Mouse (Mus musculus) cerebellum, adult 2 months (tissue): ENCODE data around the gene Exog. TPM values are rescaled to one million over a fixed set of nuclear protein-coding genes. Genes with fewer than 3 reads are reported as not detected.

Source experiments
- DNase-seq, 2 experiments: peaks; one replicate each; pipeline ENCODE4 v3.0.0; 2021
- H3K27ac ChIP-seq: fragments of 200-500 bp; 2 replicates; pipeline ENCODE4 v1.5.1; 2012; ENCODE audit warnings: low read length, control low read depth, inconsistent platforms; ENCODE audit not compliant: insufficient read depth
- H3K27me3 ChIP-seq: fragments of 200-500 bp; 2 replicates; pipeline ENCODE4 v1.6.1; 2012; ENCODE audit warnings: inconsistent platforms, mild to moderate bottlenecking, low read length, moderate library complexity; ENCODE audit not compliant: control insufficient read depth, insufficient read depth
- H3K4me1 ChIP-seq: fragments of 200-500 bp; 2 replicates; pipeline ENCODE4 v1.6.1; 2011; ENCODE audit warnings: low read length; ENCODE audit not compliant: control insufficient read depth, insufficient read depth
- H3K4me3 ChIP-seq: fragments of 200-500 bp; replicated peaks from 2 replicates; pipeline ENCODE3; 2011; ENCODE audit warnings: mild to moderate bottlenecking, low read depth, low read length, control low read depth; ENCODE audit not compliant: insufficient read depth
- CTCF ChIP-seq: fragments of 200-500 bp; IDR thresholded peaks from 2 replicates; pipeline ENCODE4 v1.5.1; 2011; ENCODE audit warnings: low read depth, mild to moderate bottlenecking, control low read depth, low read length, moderate library complexity, borderline replicate concordance; ENCODE audit not compliant: insufficient read depth
- POLR2A ChIP-seq: fragments of 200-500 bp; IDR thresholded peaks from 2 replicates; pipeline ENCODE4 v1.6.1; 2011; ENCODE audit warnings: low read length, control low read depth, borderline replicate concordance; ENCODE audit not compliant: insufficient read depth
- WGBS: fragments of 180-500 bp; shearing (Covaris S2); methylation state at CpG from one replicate; pipeline ENCODE4 v1.1.7; 2018; 5-methylcytosine and 5-hydroxymethylcytosine counted together
- polyA plus RNA-seq: library from polyadenylated mRNA; depleted of rRNA; stranded (reverse); fragments of >200 nt; gene quantifications from 2 replicates; pipeline ENCODE4 v1.2.3, GENCODE M21; 2012

Gene Exog
- polyA plus RNA-seq, 1 experiment = 14.1 TPM

DNA sequence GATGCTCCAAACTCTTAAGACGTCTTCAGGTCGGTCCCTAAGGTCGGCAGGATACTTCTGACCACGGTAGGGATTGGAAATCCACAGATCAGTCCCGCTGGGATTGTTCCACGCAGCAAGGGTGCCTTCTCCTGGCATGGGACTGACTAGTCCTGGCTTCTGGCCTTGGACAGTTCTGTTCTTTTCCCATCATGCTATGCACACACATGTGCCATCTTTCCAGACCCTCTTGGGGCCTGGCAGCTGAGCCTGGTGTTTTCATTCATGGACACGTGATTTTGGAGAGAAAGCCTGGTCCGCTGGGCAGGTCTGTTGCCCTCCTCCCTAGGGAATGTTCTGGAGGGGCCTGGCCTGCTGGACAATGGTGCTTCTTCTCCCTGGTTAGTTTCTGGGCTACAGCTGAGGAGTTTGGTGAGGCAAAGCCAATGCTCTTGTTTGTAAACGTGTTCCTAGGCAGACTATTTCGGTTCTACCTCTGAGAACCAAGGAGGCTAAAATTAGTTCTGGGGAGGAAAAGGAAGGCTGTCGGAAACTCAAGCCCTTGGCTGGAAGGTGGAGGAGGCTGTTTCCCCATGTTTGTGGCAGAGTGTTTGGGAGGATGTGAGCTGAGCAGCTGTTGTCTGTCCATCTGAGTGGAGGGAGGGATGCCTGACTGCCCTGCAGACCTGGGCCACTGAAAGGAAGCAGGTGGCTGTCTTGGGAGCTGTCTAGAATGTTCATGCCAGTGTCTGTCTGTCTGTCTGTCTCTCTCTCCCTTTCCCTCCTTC lies 35.7 kb upstream of the Exog start:
- TF ChIP-seq POLR2A = no peak
- TF ChIP-seq CTCF = no peak
- 0 out of 2 replicates have a peak overlapping the region, but pooled peaks have one; percentile 5 for H3K27ac ChIP-seq
- no peak overlapping the region for H3K4me3 ChIP-seq
- no peaks in the 10 kb centered on the region for H3K27me3 ChIP-seq
- 39% methylated on average over 11 of the region's 11 CpGs for WGBS
- peaks cover 19% of the 10 kb centered on the region for H3K4me1 ChIP-seq
- no peak for DNase-seq

DNA sequence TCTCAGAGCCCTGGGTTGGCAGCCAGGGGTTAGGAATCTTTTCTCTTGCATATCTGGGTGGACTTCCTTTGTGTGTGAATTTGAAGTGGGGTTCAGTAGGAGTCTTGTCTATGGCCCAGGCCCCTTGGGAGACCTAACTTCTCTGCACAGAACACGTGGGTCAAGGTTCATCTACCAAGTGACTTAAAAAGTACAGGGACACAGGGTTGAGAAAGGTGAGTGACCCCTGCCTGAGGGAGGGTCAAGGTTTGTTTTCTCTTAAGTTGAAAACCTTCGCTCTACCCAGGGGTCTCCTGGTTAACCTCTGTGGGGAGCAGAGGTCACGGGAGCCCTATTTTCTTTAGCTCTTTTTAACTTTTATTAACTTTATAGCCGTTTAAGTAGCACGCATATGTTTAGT lies 34.9 kb upstream of the Exog start:
- H3K27ac ChIP-seq = no peak overlapping the region
- 91% methylated on average over 5 of the region's 5 CpGs for WGBS
- TF ChIP-seq POLR2A (no peak), CTCF (no peak)
- H3K27me3 ChIP-seq = no peaks in the 10 kb centered on the region
- no peak for DNase-seq
- H3K4me3 ChIP-seq = no peak overlapping the region
- H3K4me1 ChIP-seq = peaks cover 18% of the 10 kb centered on the region

DNA sequence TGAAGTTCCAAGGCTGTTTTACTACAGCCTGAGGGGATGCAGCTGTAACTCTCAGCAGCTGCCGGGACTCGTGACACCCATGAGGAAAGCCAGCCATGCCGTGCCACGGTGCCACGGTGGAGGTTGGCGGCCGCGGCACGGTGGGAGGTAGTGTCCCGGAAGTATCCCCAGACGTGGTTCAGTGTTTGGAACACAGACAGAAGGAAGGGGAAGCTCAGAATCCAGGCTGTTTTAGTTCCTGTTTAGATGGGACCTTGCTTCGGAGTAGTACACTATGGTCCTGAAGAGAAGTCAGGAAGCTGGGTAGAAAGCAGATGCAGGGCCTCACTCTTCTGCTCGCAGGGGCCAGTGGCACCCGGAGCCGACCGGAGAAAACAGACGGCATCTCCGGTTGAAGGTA lies 26.7 kb upstream of the Exog start:
- Histone ChIP-seq H3K27me3 (no peaks in the 10 kb centered on the region), H3K4me1 (peaks cover 9% of the 10 kb centered on the region), H3K4me3 (no peak overlapping the region), H3K27ac (no peak overlapping the region)
- no peak for DNase-seq
- no peak for TF ChIP-seq POLR2A
- TF ChIP-seq CTCF = no peak
- 89% methylated on average over 18 of the region's 18 CpGs for WGBS

DNA sequence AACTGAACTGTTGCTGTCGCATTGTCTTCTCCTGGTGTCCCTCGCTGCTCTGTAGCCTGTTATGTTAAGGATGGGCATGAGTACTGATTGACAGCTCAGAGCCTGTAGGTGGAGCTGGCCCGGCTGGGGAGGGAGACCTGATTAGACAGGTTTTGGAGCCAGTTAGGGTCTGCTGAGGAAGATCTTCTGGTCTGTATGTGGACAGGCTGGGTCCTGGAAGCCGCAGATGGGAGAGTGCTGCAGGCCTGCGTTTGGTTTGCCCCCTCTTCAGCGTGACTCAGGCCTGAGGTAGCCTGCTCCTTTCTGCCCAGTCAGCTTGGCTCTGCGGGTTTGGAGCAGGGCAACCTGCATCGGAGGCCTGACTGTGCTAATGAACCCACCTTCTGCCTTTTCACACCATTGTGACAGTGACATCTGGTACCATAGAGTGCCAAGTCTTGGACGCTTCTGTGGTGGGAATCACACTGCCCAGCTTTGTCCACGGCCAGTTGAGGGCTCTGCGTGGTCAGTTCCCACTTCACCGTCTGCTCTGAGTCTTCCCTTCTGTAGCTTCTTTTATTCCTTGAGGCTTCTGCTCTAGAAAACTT lies 24.8 kb upstream of the Exog start:
- no peaks in the 10 kb centered on the region for H3K27me3 ChIP-seq
- peak; percentile 62 to 81 for DNase-seq
- no peak overlapping the region for H3K27ac ChIP-seq
- no peak for TF ChIP-seq CTCF
- TF ChIP-seq POLR2A = no peak
- 11% methylated on average over 12 of the region's 12 CpGs for WGBS
- H3K4me3 ChIP-seq = no peak overlapping the region
- peaks cover 12% of the 10 kb centered on the region for H3K4me1 ChIP-seq

DNA sequence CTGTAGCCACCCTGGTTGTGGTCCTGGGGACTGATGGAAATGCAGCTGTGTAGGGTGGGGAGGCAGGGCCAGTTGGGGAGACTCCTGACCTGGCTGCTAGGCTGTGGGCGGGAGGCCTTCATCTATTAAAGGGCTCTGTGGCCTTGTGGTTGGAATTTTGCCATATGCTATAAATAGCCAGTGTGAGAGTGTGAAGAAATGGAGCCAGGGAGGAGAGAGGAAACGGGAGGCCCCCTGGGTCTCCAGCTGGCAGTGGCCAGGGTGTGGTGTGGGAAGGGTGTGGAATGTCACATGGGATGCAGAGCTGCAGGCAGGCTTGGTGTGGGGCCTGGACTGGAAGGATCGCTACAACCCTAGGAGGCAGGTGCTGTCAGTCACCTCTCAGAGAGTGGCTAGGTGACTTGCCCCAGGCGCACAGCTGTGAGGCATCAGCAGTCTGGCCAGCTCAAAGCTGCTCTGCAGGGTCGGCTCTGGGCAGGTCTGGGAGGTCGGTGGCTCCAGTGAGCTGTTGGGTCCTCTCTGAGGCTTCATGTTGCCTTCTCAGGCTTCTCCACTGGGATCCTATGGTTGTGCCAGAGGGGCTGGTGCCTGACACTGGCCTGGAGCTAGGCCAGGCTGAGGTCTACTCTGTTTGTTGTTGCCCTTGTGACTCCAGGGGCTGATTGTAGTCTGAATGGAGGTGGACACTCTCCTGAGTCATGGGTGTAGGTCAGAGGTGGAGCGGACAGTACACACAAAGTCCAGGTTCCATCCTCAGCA lies 19.3 kb upstream of the Exog start:
- H3K27me3 ChIP-seq = no peaks in the 10 kb centered on the region
- no peak overlapping the region for H3K4me3 ChIP-seq
- TF ChIP-seq POLR2A (no peak), CTCF (no peak)
- DNase-seq = peak; percentile 37 to 57
- WGBS = 32% methylated on average over 7 of the region's 7 CpGs
- H3K4me1 ChIP-seq = peaks cover 21% of the 10 kb centered on the region
- H3K27ac ChIP-seq = no peak overlapping the region

DNA sequence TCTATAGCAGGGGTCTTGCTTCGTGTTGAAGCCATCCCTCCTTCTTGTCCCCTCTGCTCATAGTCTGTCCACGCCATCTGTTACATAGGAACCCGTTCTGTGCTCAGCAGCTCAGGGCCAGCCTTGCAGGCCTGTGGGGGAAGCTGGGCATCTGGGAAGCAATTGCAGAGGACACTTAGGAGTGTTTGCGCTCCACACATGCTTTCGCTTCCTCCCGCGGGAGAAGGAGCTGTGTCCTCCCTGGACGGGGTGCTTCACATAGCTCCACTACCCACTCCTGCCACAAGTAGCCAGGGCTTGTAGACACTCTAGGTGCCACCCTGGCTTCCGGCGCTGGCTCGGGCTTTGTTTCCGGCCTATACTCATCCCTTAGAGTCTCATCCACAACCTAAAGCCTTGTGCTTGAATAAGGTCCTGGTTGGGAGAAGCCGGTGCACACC lies 18.7 kb upstream of the Exog start:
- no peak for TF ChIP-seq CTCF
- no peak for TF ChIP-seq POLR2A
- 63% methylated on average over 13 of the region's 13 CpGs for WGBS
- peaks cover 21% of the 10 kb centered on the region for H3K4me1 ChIP-seq
- H3K4me3 ChIP-seq = no peak overlapping the region
- no peak overlapping the region for H3K27ac ChIP-seq
- no peak for DNase-seq
- no peaks in the 10 kb centered on the region for H3K27me3 ChIP-seq

DNA sequence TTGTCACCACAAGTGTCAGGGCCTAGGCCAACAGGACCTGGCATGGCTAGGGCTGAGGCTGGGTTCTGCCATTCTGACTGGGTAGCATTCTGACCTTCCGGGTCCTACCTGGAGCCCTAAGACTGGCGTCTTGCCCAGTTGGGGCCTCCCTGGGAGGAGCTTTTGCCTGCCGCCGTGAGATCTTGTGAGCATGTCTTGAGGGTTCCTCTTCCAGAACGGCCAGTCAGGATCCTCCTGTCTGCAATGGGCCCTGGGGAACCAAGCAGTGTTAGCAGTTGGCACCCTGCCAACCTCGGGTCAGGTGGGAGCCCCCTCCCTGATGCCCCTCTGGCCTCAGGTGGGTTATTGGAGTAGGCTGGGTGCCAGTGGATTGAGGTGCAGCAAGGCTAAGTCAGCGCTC lies 18.3 kb upstream of the Exog start:
- no peak overlapping the region for H3K4me3 ChIP-seq
- no peaks in the 10 kb centered on the region for H3K27me3 ChIP-seq
- H3K27ac ChIP-seq = no peak overlapping the region
- DNase-seq = no peak
- TF ChIP-seq POLR2A (no peak), CTCF (no peak)
- 47% methylated on average over 7 of the region's 7 CpGs for WGBS
- peaks cover 21% of the 10 kb centered on the region for H3K4me1 ChIP-seq

DNA sequence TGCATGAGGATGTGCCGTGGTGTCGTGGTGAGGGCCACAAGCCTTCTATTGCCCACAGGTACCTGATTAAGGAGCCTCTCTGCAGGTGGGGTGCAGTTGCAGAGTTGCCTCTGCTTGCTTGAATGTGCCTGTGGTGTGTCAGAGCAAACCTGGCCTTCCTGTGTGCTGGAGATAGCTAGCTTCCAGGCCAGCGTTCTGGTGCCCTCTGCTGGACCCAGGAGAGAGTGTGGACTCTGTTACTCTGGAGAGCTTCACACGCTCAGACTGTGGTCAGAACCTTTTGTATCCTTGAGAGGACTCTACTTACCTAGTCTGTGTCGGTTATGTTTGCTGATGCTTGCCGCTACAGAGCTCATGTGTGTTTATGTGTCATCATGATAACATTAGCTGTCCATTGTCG lies 14.4 kb upstream of the Exog start:
- Histone ChIP-seq H3K27ac (no peak overlapping the region), H3K4me3 (no peak overlapping the region), H3K4me1 (peaks cover 14% of the 10 kb centered on the region), H3K27me3 (no peaks in the 10 kb centered on the region)
- peak; percentile 81 to 85 for DNase-seq
- 41% methylated on average over 7 of the region's 7 CpGs for WGBS
- TF ChIP-seq POLR2A (no peak), CTCF (peak; percentile 98)
